Mouse (Mus musculus): Measurements from ENCODE around the gene Sytl4.

Gene Sytl4

GRCm38 (mm10) chrX:133981231-133982002 is at the start of gene Sytl4:
TSS of gene Sytl4 (minus strand) at chrX:133981812.
- no peak for DNase-seq (ENCODE audit: low spot score in 2 of 2)

GRCm38 (mm10) chrX:134020664-134021063 is 39.1 kb upstream of the Sytl4 start:
- no peak for DNase-seq (ENCODE audit: low spot score in 2 of 2)

- DNase-seq (ENCODE audit: low spot score in 2 of 2): peak; percentile 20 to 60
Measured at GRCm38 (mm10) chrX:134019005-134019404, 37.4 kb upstream of the Sytl4 start.

GRCm38 (mm10) chrX:133995866-133996265 is 14.3 kb upstream of the Sytl4 start:
- no peak for DNase-seq (ENCODE audit: low spot score in 2 of 2)

GRCm38 (mm10) chrX:133964615-133965014 is 17.0 kb downstream of the Sytl4 start:
- DNase-seq (ENCODE audit: low spot score in 2 of 2): no peak

- DNase-seq (ENCODE audit: low spot score in 2 of 2): no peak
Measured at GRCm38 (mm10) chrX:133960617-133961016, 21.0 kb downstream of the Sytl4 start.

- DNase-seq (ENCODE audit: low spot score in 2 of 2): no peak
Measured at GRCm38 (mm10) chrX:133954661-133955060, 27.0 kb downstream of the Sytl4 start.

- DNase-seq (ENCODE audit: low spot score in 2 of 2): peak in 1 of 2 experiments; percentile 12
Measured at GRCm38 (mm10) chrX:133947427-133947826, 34.2 kb downstream of the Sytl4 start.

- no peak for DNase-seq (ENCODE audit: low spot score in 2 of 2)
Measured at GRCm38 (mm10) chrX:133939561-133939960, 42.1 kb downstream of the Sytl4 start.

GRCm38 (mm10) chrX:133936605-133937225 is 44.9 kb downstream of the Sytl4 start:
- DNase-seq (ENCODE audit: low spot score in 2 of 2): no peak

- DNase-seq (ENCODE audit: low spot score in 2 of 2): peak in 1 of 2 experiments; percentile 7
Measured at GRCm38 (mm10) chrX:133931302-133932013, 50.2 kb downstream of the Sytl4 start.

GRCm38 (mm10) chrX:133926760-133927159 is 54.9 kb downstream of the Sytl4 start:
- no peak for DNase-seq (ENCODE audit: low spot score in 2 of 2)

- DNase-seq (ENCODE audit: low spot score in 2 of 2): no peak
Measured at GRCm38 (mm10) chrX:133921187-133921586, 60.4 kb downstream of the Sytl4 start.

GRCm38 (mm10) chrX:133914219-133914618 is 67.4 kb downstream of the Sytl4 start:
- DNase-seq (ENCODE audit: low spot score in 2 of 2): no peak

GRCm38 (mm10) chrX:133913006-133913405 is 68.6 kb downstream of the Sytl4 start:
- no peak for DNase-seq (ENCODE audit: low spot score in 2 of 2)

- DNase-seq (ENCODE audit: low spot score in 2 of 2): no peak
Measured at GRCm38 (mm10) chrX:133911397-133912103, 70.1 kb downstream of the Sytl4 start.

GRCm38 (mm10) chrX:133908261-133908660 is 73.4 kb downstream of the Sytl4 start, which contains the start of gene Srpx2:
TSS of gene Srpx2 (plus strand) at chrX:133908426.
- DNase-seq (ENCODE audit: low spot score in 2 of 2): no peak

GRCm38 (mm10) chrX:133898014-133898542 is 83.5 kb downstream of the Sytl4 start, which contains the start of gene Tspan6:
TSS of gene Tspan6 (minus strand) at chrX:133898429.
- peak; percentile 60 to 70 for DNase-seq (ENCODE audit: low spot score in 2 of 2)

- peak in 1 of 2 experiments; percentile 5 for DNase-seq (ENCODE audit: low spot score in 2 of 2)
Measured at GRCm38 (mm10) chrX:133888111-133888510, 93.5 kb downstream of the Sytl4 start.

GRCm38 (mm10) chrX:133887308-133887707 is 94.3 kb downstream of the Sytl4 start:
- no peak for DNase-seq (ENCODE audit: low spot score in 2 of 2)
